Mouse (Mus musculus): ENCODE measurements at regions not wholly inside any gene's neighbourhood (a gene's known extent, or its start where the extent isn't known, plus 50 kb on each side); places are given as distances from the start of the nearest gene placed in this dataset.

GRCm38 (mm10) chr13:47580144-47580543, 457.7 kb downstream of the Rnf144b start:
- no peak for DNase-seq

DNA sequence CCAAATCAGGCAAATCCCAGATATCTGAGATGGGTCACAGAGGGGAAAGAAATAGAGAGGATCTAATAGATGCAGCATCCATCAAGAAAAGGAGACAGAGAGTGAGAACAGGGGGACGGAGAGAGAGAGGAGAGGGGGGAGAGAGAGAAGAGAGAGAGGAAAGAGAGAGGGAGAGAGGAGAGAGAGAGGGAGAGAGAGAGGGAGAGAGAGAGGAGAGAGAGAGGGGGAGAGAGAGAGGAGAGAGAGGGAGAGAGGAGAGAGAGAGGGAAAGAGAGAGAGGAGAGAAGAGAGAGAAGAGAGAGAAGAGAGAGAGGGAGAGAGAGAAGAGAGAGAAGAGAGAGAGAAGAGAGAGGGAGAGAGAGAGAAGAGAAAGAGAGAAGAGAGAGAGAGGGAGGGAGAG, 462.7 kb downstream of the Rnf144b start:
- DNase-seq: no peak

DNA sequence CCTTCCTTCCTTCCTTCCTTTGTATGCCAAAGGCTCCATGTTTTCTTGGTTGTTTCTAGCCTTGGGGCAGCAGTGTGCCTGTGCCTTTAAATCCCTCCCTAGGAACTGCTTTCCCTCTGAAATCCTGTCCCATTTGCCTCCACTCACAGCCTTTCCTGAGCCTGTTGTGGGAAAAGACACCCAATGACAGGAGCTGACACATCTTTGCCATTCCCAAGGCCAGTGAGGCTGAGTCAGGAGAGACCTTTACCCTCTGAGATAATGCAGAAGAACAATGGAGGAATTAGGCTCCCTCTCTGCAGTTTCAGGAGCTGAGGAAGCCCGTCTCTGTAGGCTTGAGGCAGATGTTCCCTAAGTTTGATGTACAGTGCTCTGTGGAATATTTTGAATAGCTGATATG, 480.2 kb downstream of the Rnf144b start:
- peak; percentile 18 for DNase-seq

GRCm38 (mm10) chr13:47611439-47611838, 489.0 kb downstream of the Rnf144b start:
- no peak for DNase-seq

GRCm38 (mm10) chr13:47636511-47637103, 514.2 kb downstream of the Rnf144b start:
- DNase-seq: no peak

DNA sequence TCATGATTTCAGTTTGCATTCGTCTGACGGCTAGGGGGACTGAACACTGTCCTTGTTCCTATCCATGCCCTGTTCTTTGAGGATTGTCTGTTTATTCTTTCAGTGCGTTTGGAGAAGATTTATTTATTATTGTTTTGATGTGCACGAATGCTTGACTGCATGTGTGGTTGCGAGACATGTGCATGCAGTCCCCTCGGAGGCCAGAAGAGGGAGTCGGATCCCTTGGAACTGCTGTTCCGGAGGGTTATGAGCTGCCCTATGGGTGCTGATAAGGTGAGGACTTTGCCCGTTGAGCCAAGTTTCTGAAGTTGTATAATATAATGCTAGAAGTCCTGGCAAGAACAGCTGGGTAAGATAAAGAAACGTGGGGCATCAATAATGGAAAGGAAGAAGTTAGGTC, 519.9 kb downstream of the Rnf144b start:
- DNase-seq: no peak

- no peak for DNase-seq
Observed at GRCm38 (mm10) chr13:47645081-47645480, 522.6 kb downstream of the Rnf144b start.

DNA sequence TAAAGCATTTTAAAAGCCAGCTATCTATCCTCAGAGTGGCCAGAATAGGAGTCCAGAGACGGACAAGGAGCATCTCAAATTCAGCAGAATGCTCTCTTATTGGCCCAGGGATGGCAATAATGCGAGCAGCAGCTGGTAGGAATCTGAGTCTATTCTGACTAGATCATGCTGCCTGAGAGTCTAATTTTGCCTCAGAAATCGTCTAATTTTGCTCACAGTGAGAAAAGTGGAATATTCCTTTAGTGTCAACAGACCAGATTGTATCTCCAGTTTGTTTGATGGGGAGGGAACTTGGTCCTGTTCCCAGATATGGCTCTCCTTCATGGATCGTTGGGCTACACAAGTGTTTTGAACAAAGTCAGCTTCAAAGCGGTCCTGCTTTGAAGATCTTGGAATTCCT, 525.2 kb downstream of the Rnf144b start:
- no peak for DNase-seq

- DNase-seq: no peak
Observed at GRCm38 (mm10) chr13:47650093-47650492, 527.6 kb downstream of the Rnf144b start.

- DNase-seq: no peak
Observed at GRCm38 (mm10) chr13:47666470-47666869, 544.0 kb downstream of the Rnf144b start.

- peak; percentile 96 for DNase-seq
Observed at GRCm38 (mm10) chr13:47666956-47667701, 544.7 kb downstream of the Rnf144b start.

GRCm38 (mm10) chr13:47688131-47688530, 565.7 kb downstream of the Rnf144b start:
- no peak for DNase-seq

- DNase-seq: no peak
Observed at GRCm38 (mm10) chr13:47693815-47694214, 567.2 kb upstream of the Id4 start.

DNA sequence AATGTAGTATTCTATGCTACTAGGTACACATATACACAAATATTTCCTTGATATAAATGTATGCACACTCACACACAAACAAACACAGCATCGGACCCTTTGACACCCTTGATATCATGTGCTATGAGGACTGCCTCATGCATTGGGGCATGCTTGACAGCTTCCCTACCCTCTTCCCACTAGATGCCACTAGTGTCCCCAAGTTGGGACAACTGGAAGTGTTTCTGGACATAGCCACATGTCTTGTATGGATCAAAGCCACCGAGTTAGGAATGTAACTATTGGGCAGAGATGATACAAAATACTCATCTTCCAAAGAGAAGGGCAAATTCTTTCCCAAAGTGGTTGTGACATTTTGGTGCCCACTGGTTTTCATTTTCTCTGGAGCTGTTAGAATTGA, 565.2 kb upstream of the Id4 start:
- DNase-seq: no peak

DNA sequence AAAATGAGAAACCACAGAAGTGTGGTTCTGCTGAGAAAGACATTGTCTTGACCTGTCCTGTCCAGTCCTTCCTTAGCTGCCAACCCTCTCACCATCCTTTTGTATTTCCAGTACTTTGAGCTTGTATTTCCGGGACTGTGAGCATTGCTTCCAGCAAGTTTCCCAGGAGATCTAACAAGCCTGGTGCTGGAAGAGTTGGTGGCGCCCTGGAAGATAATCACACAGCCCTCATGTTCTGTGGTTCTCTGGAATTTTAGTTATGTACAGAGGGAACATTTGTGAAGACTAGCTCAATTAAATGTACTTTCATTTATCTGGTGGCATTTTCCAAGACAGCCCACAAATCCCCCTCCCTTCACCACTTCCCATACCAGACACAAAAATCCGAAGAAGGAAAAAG, 560.5 kb upstream of the Id4 start:
- no peak for DNase-seq

DNA sequence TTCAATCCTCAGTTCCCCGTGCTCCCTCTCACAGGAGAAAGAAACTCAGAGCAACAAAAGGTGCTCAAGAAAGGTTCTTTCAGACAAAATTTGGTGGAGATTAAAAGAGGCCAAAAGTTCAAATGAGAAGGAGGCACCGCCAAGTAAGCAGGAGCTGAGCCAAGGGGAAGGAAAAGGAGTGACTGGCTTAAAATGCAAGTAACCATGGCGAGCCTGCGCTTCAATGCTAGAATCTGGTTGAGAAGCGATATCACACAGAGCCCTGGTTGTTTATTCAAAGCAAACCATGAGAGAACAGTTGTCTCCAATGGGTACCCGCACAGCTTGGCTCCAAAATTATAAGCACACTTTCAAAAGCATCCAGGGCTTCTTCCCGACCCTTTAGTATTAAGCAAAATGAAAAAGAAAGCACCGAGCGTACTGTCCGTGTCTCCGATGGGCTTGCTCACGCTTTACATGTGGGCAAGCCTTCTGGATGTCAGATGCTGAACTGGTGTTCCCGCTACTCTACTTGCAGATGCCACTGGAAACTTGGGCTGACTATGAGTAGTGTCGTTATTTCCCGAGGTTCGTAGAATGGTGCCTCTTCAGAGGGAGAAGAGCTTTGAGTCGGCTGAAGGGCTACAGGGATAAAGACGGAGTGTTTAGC, 552.9 kb upstream of the Id4 start:
- no peak for DNase-seq

DNA sequence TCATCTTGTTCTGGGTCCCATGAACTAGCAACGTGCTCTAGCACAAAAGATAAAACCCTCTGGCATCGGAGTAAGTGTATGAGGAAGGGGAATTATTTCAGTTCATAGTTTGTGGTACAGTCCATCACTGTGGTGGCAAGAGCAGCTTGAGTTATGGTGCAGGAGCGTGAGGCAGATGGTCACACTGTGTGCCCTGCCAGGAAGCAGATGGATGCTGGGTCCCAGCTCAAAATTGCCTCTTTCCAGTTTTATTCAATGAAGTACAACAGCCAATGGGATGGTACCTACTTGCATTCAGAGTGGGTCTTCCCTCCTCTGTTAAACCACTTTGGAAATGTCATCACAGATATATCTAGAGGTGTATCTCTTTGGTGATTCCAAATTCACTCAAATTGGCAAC, 551.7 kb upstream of the Id4 start:
- DNase-seq: no peak

GRCm38 (mm10) chr13:47712507-47712906, 548.5 kb upstream of the Id4 start:
- DNase-seq: no peak

GRCm38 (mm10) chr13:47716265-47716664, 544.8 kb upstream of the Id4 start:
- peak; percentile 27 for DNase-seq

DNA sequence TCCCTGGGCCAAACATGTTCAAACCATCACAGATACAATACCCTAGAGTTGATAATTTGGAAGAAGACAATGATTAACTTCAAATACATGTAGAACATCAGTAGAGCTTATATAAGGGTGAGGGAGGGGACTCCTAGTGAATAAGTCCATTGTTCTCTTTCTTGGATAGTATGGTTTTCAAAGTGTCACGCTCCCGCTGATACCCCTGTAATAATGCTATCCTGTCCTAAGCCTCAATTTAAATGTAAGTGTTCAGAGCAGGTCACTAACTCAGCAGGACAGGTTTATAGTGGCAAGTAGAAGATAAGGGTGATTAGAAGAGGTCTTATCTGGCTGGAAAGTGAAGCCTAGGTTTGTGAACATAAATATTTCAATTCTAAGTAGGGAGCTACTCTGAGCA, 540.4 kb upstream of the Id4 start:
- no peak for DNase-seq

DNA sequence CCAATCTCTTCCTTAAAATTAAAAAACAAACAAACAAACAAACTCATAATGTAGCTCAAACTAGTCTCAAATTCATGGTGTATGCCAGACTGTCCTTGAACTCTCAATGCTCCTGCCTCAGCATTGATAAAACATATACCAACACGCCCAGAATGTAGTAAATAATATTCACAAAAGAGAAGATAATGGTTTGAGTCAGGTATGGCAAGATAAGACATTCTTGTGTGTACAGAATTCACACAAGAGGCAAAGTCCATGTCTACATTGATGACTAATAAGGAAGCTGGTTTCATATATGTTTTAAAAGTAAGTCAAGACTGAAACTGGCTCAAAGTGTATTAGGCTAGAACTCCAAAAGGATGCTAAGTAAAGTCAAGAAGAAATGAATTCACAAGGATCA, 526.6 kb upstream of the Id4 start:
- no peak for DNase-seq

DNA sequence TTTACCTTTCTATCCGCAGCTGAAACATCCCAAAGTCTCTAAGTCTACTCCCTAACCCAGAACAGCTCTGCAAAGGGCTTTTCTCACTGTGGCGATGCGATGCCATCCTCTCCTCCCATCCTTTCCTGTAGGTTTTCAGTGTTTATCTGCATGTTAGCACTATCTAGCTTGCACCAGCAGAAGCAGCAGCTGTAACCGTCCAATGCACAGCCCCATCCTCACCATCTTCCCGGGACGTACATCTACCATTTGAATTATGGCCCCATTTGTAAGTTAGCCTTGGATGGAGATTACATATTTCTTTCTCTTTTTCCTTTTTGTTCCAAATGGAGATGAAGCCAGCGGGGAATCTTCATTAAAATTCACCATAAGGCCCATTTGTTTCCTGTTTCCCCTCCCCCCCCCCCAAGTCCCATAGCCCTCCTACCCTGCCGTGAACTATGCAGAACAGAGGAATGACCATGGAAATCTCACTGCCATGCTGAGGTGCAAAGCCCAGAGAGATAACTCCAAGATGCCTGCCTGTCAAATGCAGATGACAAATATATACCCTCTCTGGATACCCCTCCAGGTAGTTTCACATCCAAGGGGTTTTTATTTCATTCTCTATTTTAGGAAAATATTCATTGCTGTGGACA, 525.5 kb upstream of the Id4 start:
- DNase-seq: no peak

GRCm38 (mm10) chr13:47748906-47749305, 512.1 kb upstream of the Id4 start:
- no peak for DNase-seq

Measured in adrenal gland, postnatal 10 days (tissue).